Mouse (Mus musculus): ENCODE measurements at regions not wholly inside any gene's neighbourhood (a gene's known extent, or its start where the extent isn't known, plus 50 kb on each side); places are given as distances from the start of the nearest gene placed in this dataset.
A peak's percentile ranks its signal among the peaks of the same experiment; 100 is the strongest.

DNA sequence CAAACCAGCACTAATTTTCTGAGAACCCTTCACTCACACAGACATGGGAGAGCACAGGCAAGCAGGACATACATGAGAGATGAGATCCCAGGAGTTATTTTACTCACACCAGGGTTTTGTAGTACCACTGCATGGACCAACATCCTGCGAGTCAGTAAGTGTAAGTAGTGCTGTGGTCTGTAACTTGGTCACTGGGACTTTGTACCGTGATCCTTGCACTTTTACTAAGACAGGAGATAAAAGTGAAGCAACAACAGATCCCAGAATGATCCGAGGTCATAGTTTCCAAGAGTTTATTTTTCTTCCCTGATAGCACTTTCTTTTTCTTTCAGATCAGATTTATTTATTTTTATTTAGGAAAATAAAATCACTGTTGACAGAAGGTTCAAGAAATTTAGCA is 54.1 kb upstream of the Mtap start:
- no peak for DNase-seq (ENCODE audit: low spot score in 2 of 2)

DNA sequence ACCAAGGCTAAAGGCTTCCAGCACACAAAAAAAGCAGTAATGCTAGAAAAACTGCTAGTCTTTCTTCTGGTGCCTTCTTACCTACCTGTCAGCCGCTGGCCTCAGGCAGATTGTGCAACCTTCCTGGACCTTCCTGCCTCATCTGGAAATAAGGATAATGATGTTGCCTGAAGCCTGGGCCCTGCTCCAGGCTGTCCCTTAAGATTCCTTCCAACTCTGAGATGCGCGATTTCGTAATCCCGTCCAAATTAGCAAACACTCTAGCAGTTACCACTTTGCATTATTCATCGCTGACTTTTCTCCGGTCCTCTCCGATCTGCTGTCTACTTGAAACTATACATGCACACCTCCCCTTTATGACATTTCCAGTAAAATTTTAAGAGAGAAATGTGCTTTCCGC is 58.4 kb upstream of the Mtap start:
- no peak for DNase-seq (ENCODE audit: low spot score in 2 of 2)

DNA sequence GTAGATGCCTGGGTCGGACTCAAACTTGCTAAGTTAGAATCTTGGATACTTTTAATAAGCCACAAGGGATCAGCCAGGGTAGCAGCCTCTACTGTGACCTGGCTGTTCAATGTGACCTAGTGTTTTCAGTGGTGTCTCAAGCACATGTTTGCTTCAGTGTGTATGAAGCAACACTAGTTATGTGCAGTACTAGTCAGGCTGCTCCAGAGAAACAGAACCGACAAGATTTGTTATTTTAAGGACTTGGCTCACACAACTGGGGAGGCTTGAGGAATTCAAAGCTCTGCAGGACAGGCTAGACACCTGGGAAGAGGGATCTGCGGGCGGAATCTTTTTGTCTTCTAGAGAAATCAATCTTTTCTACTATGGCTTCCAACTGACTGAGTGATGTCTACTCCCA is 62.2 kb upstream of the Mtap start:
- no peak for DNase-seq (ENCODE audit: low spot score in 2 of 2)

DNA sequence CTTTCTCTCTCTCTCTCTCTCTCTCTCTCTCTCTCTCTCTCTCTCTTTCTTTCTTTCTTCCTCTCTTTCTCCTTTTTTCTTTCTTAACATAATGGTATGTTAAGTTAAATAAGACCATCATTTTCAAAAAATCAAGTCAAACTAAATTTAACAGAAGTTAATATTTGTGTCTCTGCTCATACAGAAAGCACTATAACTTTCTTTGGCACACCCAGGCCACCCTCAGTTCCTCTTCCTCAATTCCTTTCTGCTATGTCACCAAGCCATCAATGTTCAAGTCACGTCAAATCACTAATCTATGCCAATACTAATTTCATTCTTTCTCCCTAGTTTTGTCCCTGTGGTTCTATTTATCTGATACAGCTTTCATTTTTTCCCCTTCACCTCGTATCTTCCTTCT is 66.5 kb upstream of the Mtap start:
- DNase-seq (ENCODE audit: low spot score in 2 of 2), result no peak

DNA sequence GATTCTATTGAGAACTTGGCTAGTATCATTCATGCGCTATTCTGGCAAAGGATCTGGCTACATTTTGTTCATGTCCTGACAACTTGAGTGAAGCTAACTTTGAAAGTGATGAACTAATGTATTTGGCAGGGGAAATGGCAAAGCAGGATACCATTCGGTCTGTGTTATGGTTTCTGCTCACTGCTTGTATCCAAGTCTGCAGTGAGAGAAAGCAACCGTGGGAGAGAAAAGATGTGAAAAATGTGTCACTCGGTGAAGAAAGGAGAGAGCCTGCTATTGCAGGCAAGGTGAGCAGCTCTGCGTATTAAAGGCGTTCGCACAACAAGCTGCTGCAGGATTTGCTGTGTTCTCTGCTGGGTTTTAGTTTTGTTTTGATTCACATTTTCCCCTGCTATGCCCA is 72.5 kb upstream of the Mtap start:
- no peak for DNase-seq (ENCODE audit: low spot score in 2 of 2)

DNA sequence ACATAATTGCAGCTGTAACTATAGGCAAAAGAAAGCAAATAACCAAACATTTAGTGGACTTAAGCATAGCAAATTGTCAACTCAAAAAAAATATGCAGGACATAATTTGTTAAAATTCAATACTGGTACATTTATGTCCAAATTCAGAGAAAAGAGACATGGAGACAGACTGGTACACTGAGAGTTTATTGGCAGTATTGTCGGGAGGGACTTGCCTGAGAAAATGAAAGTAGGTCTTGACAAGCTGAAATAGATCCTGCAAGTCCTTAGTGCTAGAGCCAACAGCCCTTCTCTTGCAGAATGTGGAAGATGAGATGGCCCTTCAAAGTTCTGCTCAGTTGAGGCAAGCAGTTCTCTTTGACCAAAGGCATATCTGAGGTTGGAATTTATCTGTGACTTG is 74.5 kb upstream of the Mtap start:
- DNase-seq (ENCODE audit: low spot score in 2 of 2), result no peak

DNA sequence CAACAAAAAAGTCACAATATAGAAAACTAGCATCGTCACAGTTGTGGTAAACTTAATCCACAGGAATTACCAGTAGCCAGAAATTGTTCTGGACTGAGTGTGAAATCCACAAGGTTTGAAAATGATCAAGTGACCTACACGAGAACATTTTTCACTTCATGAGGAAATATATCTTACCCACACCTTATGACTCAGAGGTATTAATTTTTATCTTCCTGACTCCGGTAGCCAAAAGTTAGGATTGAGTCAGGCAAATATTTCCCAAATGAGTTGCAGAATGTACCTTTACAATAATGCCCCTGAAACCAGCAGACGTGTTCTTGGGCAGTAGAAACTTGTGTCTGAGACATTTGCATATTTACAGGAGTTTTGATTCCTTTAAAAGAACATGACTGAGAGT is 75.3 kb upstream of the Mtap start:
- DNase-seq (ENCODE audit: low spot score in 2 of 2), result no peak

DNA sequence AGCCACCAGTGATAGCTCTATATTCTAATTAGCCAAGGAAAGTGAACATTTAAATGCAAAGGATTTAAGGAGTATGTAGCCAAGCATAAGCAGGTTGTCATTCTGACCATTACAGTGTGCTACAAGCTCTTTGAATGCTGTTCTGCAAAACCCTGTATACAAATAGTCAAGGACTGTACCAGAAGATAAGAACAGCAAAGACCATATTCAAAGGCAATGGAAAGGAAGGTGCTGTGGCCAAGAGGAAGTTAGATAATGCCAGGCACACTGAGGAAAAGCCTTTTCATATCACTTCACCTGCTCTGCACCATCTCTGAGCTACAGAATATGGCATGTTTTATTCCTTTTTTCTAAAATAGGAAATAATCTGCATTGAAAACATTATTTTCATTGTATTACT is 79.3 kb upstream of the Mtap start:
- DNase-seq (ENCODE audit: low spot score in 2 of 2), result no peak

DNA sequence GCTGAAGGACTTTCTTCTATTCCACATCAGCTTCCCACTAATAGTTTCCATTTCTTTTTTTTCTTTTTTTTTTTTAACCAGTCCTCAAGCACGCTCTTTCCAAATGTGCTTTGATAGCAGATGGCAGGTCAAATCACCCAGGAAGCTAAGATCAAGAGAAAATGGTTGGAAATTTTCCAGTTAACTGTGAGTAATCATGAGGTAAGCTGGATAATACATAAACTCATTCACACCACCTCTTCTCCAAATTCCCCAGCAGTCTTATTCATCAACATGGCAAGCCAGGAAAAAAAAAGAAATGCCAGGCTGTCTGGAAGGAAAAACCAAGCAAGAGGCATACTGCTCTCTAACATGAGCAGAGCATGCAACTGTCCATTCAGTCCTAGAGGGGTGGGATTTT is 79.8 kb upstream of the Mtap start:
- no peak for DNase-seq (ENCODE audit: low spot score in 2 of 2)

DNA sequence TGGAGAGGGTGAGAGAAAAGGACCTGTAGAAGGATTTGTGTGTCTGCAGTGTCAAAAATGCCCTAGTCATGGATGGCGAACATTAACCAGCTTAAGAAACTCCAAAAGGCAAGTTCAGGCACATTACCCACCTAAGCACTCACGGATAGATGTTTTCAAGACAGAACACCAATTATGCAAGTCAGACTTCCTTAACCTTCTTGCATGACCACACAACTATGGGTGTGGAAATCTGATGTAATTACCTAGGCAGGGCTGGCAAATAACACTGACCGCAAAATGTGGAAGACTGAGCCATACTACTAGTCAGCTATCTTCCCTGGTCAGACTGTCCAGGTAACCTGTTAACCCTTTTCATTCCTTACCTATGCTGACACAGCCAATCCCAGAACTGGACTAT is 81.0 kb upstream of the Mtap start:
- DNase-seq (ENCODE audit: low spot score in 2 of 2), result no peak

DNA sequence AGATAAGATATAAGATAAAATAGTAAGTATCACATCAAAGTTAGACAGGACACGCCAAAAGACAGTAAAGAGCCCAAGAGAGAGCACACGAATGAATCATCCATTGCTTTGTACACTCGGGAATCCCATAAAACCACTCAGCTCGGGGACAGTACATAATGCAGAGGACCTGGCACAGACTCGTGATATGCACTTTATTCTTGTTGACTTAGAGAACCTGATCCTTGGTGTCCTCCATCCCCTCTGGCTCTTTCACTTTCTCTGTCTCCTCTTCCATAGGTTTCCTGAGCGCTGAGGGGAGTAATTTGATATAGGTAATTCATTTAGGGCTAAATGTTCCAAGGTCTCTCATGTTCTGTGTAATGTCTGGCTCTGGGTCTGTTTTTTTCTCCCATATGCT is 83.3 kb upstream of the Mtap start:
- no peak for DNase-seq (ENCODE audit: low spot score in 2 of 2)

DNA sequence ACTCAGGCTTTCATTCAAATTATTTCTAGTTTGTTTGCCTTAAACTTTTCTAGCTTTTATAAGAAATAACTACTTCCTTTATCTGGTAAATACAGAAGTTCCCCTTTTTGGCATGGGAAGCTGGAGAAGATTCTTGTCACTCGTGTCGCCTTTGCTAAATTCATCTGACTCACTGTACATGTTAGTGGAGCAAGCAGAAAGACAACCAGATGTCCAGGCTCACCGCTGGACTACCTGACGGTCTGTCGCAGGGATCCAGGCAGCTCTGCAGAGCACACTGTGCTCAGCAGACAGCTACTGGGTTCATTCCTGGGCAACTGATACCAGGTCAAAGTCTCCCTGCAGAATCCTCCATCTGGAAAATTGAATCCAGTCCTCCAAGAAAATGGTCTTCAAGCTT is 85.0 kb upstream of the Mtap start:
- DNase-seq (ENCODE audit: low spot score in 2 of 2), result no peak

DNA sequence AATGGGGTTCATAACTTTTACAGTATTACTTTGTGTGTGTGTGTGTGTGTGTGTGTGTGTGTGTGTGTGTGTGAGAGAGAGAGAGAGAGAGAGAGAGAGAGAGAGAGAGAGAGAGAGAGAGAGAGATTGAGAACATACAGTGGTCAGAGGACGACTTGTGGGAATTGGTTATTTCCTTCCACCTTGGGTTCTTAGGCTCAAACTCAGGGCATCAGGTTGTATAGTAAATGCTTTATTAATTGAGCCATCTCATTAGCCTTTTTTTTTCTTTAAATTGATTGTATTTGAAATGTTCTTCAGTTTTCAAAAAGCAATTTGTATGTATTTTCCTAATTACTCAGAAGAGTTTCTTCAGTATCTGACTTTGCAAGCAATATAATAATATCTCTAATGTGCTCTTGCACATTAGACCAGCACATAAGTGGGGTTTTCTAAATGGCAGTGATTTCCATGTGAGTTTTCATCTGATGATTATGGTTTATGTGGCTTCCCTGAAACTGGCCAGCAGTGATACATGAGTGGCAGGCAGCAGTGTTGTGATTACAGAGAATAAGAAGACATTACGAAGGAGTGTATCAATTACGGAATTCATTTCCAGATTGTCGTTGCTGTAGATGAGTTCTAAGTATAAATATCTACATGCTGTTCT is 86.2 kb upstream of the Mtap start:
- no peak for DNase-seq (ENCODE audit: low spot score in 2 of 2)

DNA sequence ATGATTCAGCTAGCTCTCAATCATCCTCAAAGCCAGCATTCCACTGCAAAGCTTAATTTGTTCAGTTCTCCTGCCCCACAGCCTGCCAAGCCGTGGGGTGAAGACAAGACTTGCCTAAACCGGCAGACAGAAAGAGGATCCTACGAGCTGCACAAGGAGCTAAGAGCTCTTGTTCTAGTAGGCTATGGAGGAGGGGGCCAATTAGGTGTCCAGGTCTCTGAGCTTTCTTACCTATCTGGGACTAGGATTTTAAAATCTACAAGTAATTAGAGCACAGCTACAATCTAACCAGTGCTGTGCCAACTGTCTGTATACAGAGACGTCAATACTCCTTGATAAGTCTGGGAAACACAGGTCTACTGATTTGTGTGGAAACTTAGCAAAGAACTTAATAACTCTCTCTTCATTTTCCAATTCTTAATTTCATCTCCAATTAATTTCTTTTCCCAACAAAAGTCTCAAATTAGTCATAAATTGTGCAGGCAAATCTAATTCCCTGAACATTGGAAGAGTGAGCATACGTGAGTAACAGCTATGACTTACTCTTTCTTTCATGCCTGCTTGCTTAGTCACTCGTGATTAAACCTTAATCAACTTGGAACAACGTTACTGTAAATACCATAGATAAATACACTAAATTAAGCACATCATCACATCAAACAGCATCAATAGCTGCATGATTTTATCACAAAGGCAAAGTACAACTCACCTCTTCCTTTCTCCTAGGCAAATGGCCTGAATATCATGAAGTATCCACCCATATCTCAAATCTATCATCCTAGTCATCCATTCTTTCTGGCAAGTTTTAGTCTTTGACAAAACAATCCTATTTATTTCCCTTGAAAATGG is 87.1 kb upstream of the Mtap start:
- no peak for DNase-seq (ENCODE audit: low spot score in 2 of 2)

DNA sequence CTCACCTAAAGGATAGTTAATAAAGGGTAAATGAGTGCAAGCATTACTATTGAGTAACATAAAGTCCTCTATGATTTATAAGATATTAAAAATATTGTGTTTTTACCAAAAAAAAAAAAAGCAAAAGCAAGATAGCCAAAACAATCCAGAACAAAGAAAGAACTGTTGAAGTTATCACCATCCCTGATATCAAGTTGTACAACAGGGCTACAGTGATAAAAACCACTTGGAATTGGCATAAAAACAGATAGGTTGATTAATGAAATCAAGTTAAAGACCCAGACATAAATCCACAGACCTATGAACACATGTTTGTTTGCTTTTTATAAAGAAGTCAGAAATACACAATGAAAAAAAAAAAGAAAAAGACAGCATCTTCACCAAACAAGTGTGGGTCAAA is 92.4 kb upstream of the Mtap start:
- DNase-seq (ENCODE audit: low spot score in 2 of 2), result no peak

DNA sequence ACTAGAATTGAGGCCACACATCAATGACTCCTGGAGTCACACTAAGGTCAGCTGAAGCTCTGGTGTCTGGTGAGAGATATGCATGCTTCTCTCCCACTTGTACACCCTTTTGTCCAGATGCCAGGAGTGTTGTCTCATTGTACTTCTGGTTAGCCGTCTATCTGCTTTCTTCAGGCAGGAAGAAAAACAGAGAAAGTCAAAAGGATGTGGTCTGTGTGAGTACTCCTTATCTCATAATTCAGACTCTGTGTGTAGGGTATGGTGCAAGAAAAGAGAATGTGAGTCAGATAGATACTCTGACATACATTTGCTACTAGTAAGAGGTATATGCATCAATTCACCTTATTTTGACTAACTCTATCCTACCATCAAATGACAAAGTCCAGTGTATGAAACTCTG is 92.9 kb upstream of the Mtap start:
- DNase-seq (ENCODE audit: low spot score in 2 of 2), result no peak

DNA sequence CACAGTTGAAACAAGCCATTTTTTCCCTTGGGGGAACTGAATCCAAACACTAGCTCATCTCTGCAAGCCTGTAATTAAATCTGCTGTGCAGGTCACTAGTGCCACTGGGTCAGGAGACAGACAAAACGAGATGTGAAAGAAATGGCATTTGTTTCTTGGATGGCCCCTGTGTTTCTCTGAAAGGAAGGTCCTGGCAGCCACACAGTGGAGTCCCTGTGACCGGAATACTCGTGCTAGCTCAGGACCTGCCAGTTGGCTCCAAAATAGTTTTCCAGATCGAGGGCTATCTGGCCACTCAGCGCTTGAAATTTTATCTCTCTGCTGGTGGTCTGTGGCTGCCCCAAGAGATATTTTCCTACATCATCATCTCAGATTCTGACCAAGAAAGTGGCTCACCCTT is 96.1 kb upstream of the Mtap start:
- DNase-seq (ENCODE audit: low spot score in 2 of 2), result peak in 1 of 2 experiments; percentile 28

DNA sequence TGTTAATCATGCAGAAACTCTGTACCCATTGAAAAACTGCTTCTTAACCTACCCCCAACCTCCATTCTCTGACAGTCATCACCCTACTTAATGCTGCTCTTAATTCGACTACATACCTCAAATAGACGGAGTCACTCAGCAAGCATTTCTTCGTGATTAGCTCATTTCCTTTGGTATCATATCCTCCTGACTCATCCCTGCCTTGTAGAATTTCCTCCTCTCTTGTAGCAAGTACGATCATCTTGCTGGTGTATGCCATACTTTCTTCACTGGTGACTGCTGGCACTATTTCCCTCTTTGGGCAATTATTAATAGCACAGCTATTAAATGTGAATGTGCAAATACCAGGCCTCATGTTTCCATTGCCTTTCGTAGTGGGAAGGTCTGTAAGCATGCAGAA is 98.0 kb upstream of the Mtap start:
- DNase-seq (ENCODE audit: low spot score in 2 of 2), result no peak

DNA sequence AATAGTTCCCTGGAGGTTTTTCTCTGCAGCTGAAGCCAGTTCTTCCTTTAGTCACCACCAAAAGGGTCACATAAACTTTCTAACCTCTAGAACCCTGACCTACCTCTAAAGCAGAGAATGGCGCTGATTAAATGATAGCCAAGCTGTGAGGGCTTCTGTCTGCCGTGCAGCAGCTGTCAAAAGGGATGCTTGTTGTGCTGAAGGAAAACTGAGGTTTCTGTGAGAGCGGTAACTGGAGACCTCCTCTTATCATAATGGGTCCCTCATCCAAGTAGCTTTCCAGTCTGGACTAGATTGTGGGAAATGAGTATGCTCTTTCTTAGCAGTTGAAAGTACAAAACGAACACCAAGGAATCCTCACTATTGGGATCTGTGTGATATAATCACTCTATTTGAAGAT is 98.8 kb upstream of the Mtap start:
- no peak for DNase-seq (ENCODE audit: low spot score in 2 of 2)

DNA sequence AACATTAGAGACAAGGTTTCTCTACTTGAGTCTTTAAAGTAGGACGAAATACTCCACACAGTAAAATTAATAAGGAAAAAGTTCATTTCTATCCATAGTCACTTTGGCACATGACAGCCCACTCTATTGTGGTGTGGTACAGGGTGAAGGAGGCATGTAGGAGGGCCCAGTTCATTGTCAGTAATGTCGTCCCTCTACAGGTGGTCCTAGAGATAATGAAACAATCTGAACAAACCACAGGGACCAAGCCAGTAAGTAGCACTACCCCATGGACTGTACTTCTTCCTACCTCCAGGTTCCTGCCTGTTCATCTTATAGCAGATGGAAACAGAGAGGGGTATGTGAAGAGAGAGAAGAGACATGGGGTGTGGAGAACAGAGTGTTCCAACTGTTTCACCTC is 102.1 kb upstream of the Mtap start:
- DNase-seq (ENCODE audit: low spot score in 2 of 2), result no peak

DNA sequence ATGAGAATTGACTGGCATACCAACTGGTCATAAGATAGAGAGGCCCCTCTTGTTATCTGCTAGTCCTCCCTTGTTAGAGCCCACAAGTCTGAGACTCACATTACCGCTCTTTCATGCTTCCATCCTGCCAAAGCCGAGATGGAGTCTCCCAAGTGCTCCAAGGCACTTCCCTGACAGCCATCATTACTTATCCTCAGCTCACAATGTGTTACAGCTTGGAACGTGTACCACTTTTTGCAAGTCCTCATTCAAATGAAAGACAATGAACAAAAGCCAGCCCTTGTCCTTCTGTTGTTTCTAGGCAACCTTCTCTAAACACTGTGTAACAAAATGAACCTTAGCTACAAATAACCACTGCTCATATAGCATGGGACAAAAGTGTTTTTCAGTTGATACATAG is 102.6 kb upstream of the Mtap start:
- no peak for DNase-seq (ENCODE audit: low spot score in 2 of 2)

DNA sequence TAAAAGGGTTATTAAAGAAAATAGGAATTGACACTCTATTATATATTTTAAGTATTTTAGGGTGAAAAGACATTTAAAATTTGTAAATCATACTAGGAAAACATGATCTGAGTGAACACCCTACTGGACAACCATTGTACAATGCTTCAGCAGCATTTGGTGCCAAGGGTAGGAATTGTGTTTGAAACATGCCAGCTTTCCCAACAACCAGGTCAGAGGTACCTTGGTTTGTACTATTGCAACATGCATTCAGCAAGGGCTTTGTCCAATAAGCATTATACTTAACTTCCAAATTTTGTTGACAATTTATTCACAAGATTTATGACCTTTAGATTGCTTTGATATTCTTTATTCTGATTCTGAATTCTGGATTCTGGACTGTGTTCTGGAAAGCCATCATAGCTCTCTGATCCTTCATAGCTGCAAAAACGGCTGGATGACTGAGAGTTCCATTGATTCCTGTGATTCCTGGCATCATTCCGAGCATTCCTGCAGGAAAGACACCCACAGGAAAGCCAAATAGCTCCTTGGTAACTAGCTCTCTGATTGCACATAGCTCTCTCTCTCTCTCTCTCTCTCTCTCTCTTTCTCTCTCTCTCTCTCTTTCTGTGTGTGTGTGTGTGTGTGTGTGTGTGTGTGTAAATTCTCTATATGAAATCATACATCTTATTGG is 124.1 kb upstream of the Mtap start:
- peak in 1 of 2 experiments; percentile 18 for DNase-seq (ENCODE audit: low spot score in 2 of 2)

DNA sequence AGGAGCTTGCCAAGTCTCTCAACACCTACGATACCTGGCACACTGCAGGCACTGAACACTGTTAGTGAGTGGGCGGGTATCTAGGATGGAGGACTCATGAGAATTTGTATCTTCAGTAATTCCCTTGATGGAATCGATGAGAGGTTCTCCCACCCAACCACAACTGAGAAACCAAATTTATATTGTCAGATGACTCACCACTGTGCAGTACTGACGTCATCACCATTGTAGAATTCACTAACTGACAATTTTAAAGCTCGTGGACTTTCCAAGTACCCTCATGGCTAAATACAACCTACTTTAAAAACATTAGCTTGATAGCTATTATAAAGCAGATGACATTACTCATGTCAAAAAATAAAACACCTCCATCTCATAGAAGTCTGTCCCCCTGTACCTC is 128.4 kb upstream of the Mtap start:
- DNase-seq (ENCODE audit: low spot score in 2 of 2), result no peak
